Mouse (Mus musculus) limb, embryonic 14.5 days (tissue): Measurements from ENCODE around the gene Mapk1ip1l. TPM values are rescaled to one million over a fixed set of nuclear protein-coding genes. Genes with fewer than 3 reads are reported as not detected.

Experiments
- ATAC-seq: fragments of 200-750 bp; cut with Nextera tagmentation; 2 replicates; pipeline ENCODE4 v1.8.0; 2017; ENCODE audit warnings: low read depth, moderate number of reproducible peaks, moderate TSS enrichment; ENCODE audit not compliant: low FRiP score
- DNase-seq: peaks from one replicate; pipeline ENCODE4 v3.0.0-alpha.2; 2015; ENCODE audit warnings: low spot score
- H3K27ac ChIP-seq: fragments of 300-500 bp; sonication (generic); replicated peaks from 2 replicates; pipeline ENCODE4 v1.5.1; 2014; ENCODE audit warnings: low read depth, mild to moderate bottlenecking, low read length, moderate library complexity, mixed read lengths
- H3K27me3 ChIP-seq: fragments of 300-500 bp; sonication (generic); 2 replicates; pipeline ENCODE4 v1.6.1; 2014; ENCODE audit warnings: low read length, mixed read lengths; ENCODE audit not compliant: control insufficient read depth, insufficient read depth
- H3K36me3 ChIP-seq: fragments of 300-500 bp; sonication (generic); 2 replicates; pipeline ENCODE4 v1.6.1; 2014; ENCODE audit warnings: mild to moderate bottlenecking, low read length, moderate library complexity, mixed read lengths; ENCODE audit not compliant: control insufficient read depth, insufficient read depth
- H3K4me1 ChIP-seq: fragments of 300-500 bp; sonication (generic); 2 replicates; pipeline ENCODE4 v1.6.1; 2014; ENCODE audit warnings: antibody characterized with exemption, low read length, mixed read lengths; ENCODE audit not compliant: control insufficient read depth, insufficient read depth
- H3K4me2 ChIP-seq: fragments of 300-500 bp; sonication (generic); replicated peaks from 2 replicates; pipeline ENCODE4 v1.6.1; 2014; ENCODE audit warnings: low read depth, mild to moderate bottlenecking, low read length, moderate library complexity; ENCODE audit not compliant: severe bottlenecking
- H3K4me3 ChIP-seq: fragments of 300-500 bp; sonication (generic); replicated peaks from 2 replicates; pipeline ENCODE4 v1.5.1; 2014; ENCODE audit warnings: low read length
- H3K9ac ChIP-seq: fragments of 300-500 bp; sonication (generic); 2 replicates; pipeline ENCODE4 v1.6.1; 2014; ENCODE audit warnings: mild to moderate bottlenecking, low read depth, low read length, moderate library complexity; ENCODE audit not compliant: severe bottlenecking
- H3K9me3 ChIP-seq: fragments of 300-500 bp; sonication (generic); 2 replicates; pipeline ENCODE4 v1.6.1; 2016; ENCODE audit warnings: low read length; ENCODE audit not compliant: control insufficient read depth
- POLR2A ChIP-seq: fragments of 200-500 bp; IDR thresholded peaks from 2 replicates; pipeline ENCODE4 v1.8.0; 2012; ENCODE audit warnings: inconsistent platforms, mild to moderate bottlenecking, moderate library complexity, borderline replicate concordance; ENCODE audit not compliant: insufficient read depth, insufficient read length; ENCODE audit errors: extremely low read depth
- WGBS: fragments of 180-500 bp; shearing (Covaris S2); extraction: QIAGEN DNeasy Blood & Tissue Kit; methylation state at CpG from one replicate; pipeline ENCODE4 v1.1.7; 2014; 5-methylcytosine and 5-hydroxymethylcytosine counted together
- polyA plus RNA-seq, 2 experiments: library from polyadenylated mRNA; depleted of rRNA in 1 of 2; stranded (reverse) in 1 of 2; unstranded in 1 of 2; fragments of >200 nt; fragmentation: Nextera tagmentation in 1 of 2; extraction: Ambion mirVana in 1 of 2; gene quantifications; 2 replicates each; pipeline versions ENCODE4 v1.2.1 to v1.2.3; 2012 to 2014

Mapk1ip1l gene
- polyA plus RNA-seq, 2 experiments = 62.6 to 74.6 TPM

- DNase-seq = no peak
- no peak overlapping the region for H3K27ac ChIP-seq
- H3K36me3 ChIP-seq = peaks cover 5% of the 10 kb centered on the region; the same call in 1 of the 2 replicates
- ATAC-seq = no peak
- H3K27me3 ChIP-seq = no peaks in the 10 kb centered on the region
- peaks cover 11% of the 10 kb centered on the region for H3K4me1 ChIP-seq
- H3K4me3 ChIP-seq = no peak overlapping the region
- no peaks in the 10 kb centered on the region for H3K9me3 ChIP-seq
- 83% methylated on average over 2 of the region's 2 CpGs for WGBS
- no peak overlapping the region for H3K4me2 ChIP-seq
- TF ChIP-seq POLR2A = no peak
- no peak overlapping the region for H3K9ac ChIP-seq
These were observed 19.0 kb upstream of the Mapk1ip1l start for GRCm38 (mm10) chr14:47279058-47279457.

GRCm38 (mm10) chr14:47281535-47281934 is 16.5 kb upstream of the Mapk1ip1l start:
- WGBS = 79% methylated on average over 4 of the region's 4 CpGs
- Histone ChIP-seq H3K4me1 (peaks cover 7% of the 10 kb centered on the region; the same call in 1 of the 2 replicates), H3K9ac (no peak overlapping the region), H3K9me3 (no peaks in the 10 kb centered on the region), H3K4me2 (no peak overlapping the region), H3K27me3 (no peaks in the 10 kb centered on the region), H3K27ac (no peak overlapping the region), H3K36me3 (peaks cover 5% of the 10 kb centered on the region; the same call in 1 of the 2 replicates), H3K4me3 (no peak overlapping the region)
- no peak for DNase-seq
- no peak for TF ChIP-seq POLR2A
- no peak for ATAC-seq

- Histone ChIP-seq H3K9me3 (no peaks in the 10 kb centered on the region), H3K36me3 (peaks cover 5% of the 10 kb centered on the region; the same call in 1 of the 2 replicates), H3K4me1 (no peaks in the 10 kb centered on the region), H3K4me2 (no peak overlapping the region), H3K9ac (no peak overlapping the region), H3K27ac (no peak overlapping the region), H3K4me3 (no peak overlapping the region), H3K27me3 (no peaks in the 10 kb centered on the region)
- no peak for TF ChIP-seq POLR2A
- ATAC-seq (no peak), DNase-seq (no peak)
- 84% methylated on average over 7 of the region's 7 CpGs for WGBS
These were observed 14.5 kb upstream of the Mapk1ip1l start for GRCm38 (mm10) chr14:47283568-47283967.

- H3K27ac ChIP-seq = no peak overlapping the region
- WGBS = 98% methylated on average over 2 of the region's 2 CpGs
These were observed 12.8 kb upstream of the Mapk1ip1l start for GRCm38 (mm10) chr14:47285271-47285670.

GRCm38 (mm10) chr14:47286215-47286614 is 11.9 kb upstream of the Mapk1ip1l start:
- H3K9ac ChIP-seq = no peak overlapping the region
- H3K36me3 ChIP-seq = peaks cover 12% of the 10 kb centered on the region
- DNase-seq (no peak), ATAC-seq (no peak)
- no peak overlapping the region for H3K27ac ChIP-seq
- no peaks in the 10 kb centered on the region for H3K27me3 ChIP-seq
- H3K4me3 ChIP-seq = no peak overlapping the region
- no peak for TF ChIP-seq POLR2A
- no peaks in the 10 kb centered on the region for H3K9me3 ChIP-seq
- WGBS = 93% methylated on average over 1 of the region's 1 CpGs
- H3K4me1 ChIP-seq = no peaks in the 10 kb centered on the region
- H3K4me2 ChIP-seq = no peak overlapping the region

More at GRCm38 (mm10) chr14:47285271-47285670, 12.8 kb upstream of the Mapk1ip1l start:
- Histone ChIP-seq H3K4me2 (no peak overlapping the region), H3K36me3 (peaks cover 11% of the 10 kb centered on the region), H3K4me3 (no peak overlapping the region), H3K4me1 (no peaks in the 10 kb centered on the region), H3K9me3 (no peaks in the 10 kb centered on the region), H3K27me3 (no peaks in the 10 kb centered on the region), H3K9ac (no peak overlapping the region)
- DNase-seq (no peak), ATAC-seq (no peak)
- no peak for TF ChIP-seq POLR2A

- Histone ChIP-seq H3K36me3 (peaks cover 13% of the 10 kb centered on the region), H3K27ac (no peak overlapping the region), H3K9me3 (no peaks in the 10 kb centered on the region), H3K27me3 (no peaks in the 10 kb centered on the region), H3K4me1 (no peaks in the 10 kb centered on the region), H3K4me2 (no peak overlapping the region), H3K4me3 (no peak overlapping the region), H3K9ac (no peak overlapping the region)
- WGBS = 96% methylated on average over 5 of the region's 5 CpGs
- DNase-seq (no peak), ATAC-seq (no peak)
- TF ChIP-seq POLR2A = no peak
These were observed 11.0 kb upstream of the Mapk1ip1l start for GRCm38 (mm10) chr14:47287021-47287420.
